Mouse (Mus musculus) testis, adult 2 months (tissue): ENCODE results near the gene Abat.

ENCODE experiments used
- CTCF ChIP-seq: fragments of 200-500 bp; IDR thresholded peaks from 2 replicates; pipeline ENCODE4 v1.5.1; 2012; ENCODE audit warnings: low read depth, mild to moderate bottlenecking, inconsistent platforms, low read length, moderate library complexity; ENCODE audit not compliant: control insufficient read depth, insufficient read depth, insufficient replicate concordance
- POLR2A ChIP-seq: fragments of 200-500 bp; IDR thresholded peaks from 2 replicates; pipeline ENCODE4 v1.6.1; 2012; ENCODE audit warnings: low read depth, mild to moderate bottlenecking, inconsistent platforms, low read length, moderate library complexity; ENCODE audit not compliant: control insufficient read depth

- TF ChIP-seq CTCF: no peak
- TF ChIP-seq POLR2A: no peak
These were observed 100.2 kb downstream of the Abat start for GRCm38 (mm10) chr16:8613447-8613846.
